Mouse (Mus musculus): ENCODE measurements at regions not wholly inside any gene's neighbourhood (a gene's known extent, or its start where the extent isn't known, plus 50 kb on each side); places are given as distances from the start of the nearest gene placed in this dataset.

GRCm38 (mm10) chr1:73685066-73685465, 439.2 kb downstream of the Tns1 start:
- TF ChIP-seq CTCF (IDR thresholded peaks at IDR 0.05; ENCODE audit: low read depth, low read length) (no peak), GATA1 (IDR thresholded peaks at IDR 0.05; ENCODE audit: borderline replicate concordance, low read length) (no peak), GATA2 (IDR thresholded peaks at IDR 0.05; ENCODE audit: borderline replicate concordance, low read depth, low read length) (no peak), TAL1 (conservative IDR thresholded peaks at IDR 0.05; ENCODE audit: low read depth, low read length) (no peak), POLR2AphosphoS5 (IDR thresholded peaks at IDR 0.05; ENCODE audit: insufficient replicate concordance, low read depth, low read length) (no peak)
- ATAC-seq (ENCODE audit: extremely low read depth, insufficient number of reproducible peaks, low FRiP score, poor library complexity, severe bottlenecking) (no peak), DNase-seq (ENCODE audit: low spot score) (no peak)
- Histone ChIP-seq H3K4me1 (ENCODE audit: insufficient read depth, low read depth, low read length) (no peaks in the 10 kb centered on the region), H3K9me3 (replicated peaks) (no peaks in the 10 kb centered on the region), H3K4me3 (ENCODE audit: low read depth, low read length) (no peak overlapping the region), H3K27me3 (ENCODE audit: insufficient read depth, low read length) (no peaks in the 10 kb centered on the region), H3K36me3 (replicated peaks) (no peaks in the 10 kb centered on the region)

- Histone ChIP-seq H3K36me3 (replicated peaks) (no peaks in the 10 kb centered on the region), H3K9me3 (replicated peaks) (no peaks in the 10 kb centered on the region), H3K4me1 (ENCODE audit: insufficient read depth, low read depth, low read length) (no peaks in the 10 kb centered on the region), H3K4me3 (ENCODE audit: low read depth, low read length) (no peak overlapping the region), H3K27me3 (ENCODE audit: insufficient read depth, low read length) (no peaks in the 10 kb centered on the region)
- DNase-seq (ENCODE audit: low spot score) (no peak), ATAC-seq (ENCODE audit: extremely low read depth, insufficient number of reproducible peaks, low FRiP score, poor library complexity, severe bottlenecking) (no peak)
- TF ChIP-seq GATA1 (IDR thresholded peaks at IDR 0.05; ENCODE audit: borderline replicate concordance, low read length) (no peak), POLR2AphosphoS5 (IDR thresholded peaks at IDR 0.05; ENCODE audit: insufficient replicate concordance, low read depth, low read length) (no peak), TAL1 (conservative IDR thresholded peaks at IDR 0.05; ENCODE audit: low read depth, low read length) (no peak), CTCF (IDR thresholded peaks at IDR 0.05; ENCODE audit: low read depth, low read length) (no peak), GATA2 (IDR thresholded peaks at IDR 0.05; ENCODE audit: borderline replicate concordance, low read depth, low read length) (no peak)
These were observed 440.1 kb downstream of the Tns1 start for GRCm38 (mm10) chr1:73684166-73684565.

- H3K9me3 ChIP-seq (replicated peaks) = no peaks in the 10 kb centered on the region
- ATAC-seq (ENCODE audit: extremely low read depth, insufficient number of reproducible peaks, low FRiP score, poor library complexity, severe bottlenecking) (no peak), DNase-seq (ENCODE audit: low spot score) (no peak)
- H3K4me3 ChIP-seq (ENCODE audit: low read depth, low read length) = no peak overlapping the region
- H3K4me1 ChIP-seq (ENCODE audit: insufficient read depth, low read depth, low read length) = no peaks in the 10 kb centered on the region
- no peaks in the 10 kb centered on the region for H3K36me3 ChIP-seq (replicated peaks)
- H3K27me3 ChIP-seq (ENCODE audit: insufficient read depth, low read length) = no peaks in the 10 kb centered on the region
- TF ChIP-seq POLR2AphosphoS5 (IDR thresholded peaks at IDR 0.05; ENCODE audit: insufficient replicate concordance, low read depth, low read length) = no peak
These were observed 440.9 kb downstream of the Tns1 start for GRCm38 (mm10) chr1:73683132-73683888.

GRCm38 (mm10) chr1:73681697-73682096, 442.6 kb downstream of the Tns1 start:
- Histone ChIP-seq H3K4me3 (ENCODE audit: low read depth, low read length) (no peak overlapping the region), H3K27me3 (ENCODE audit: insufficient read depth, low read length) (no peaks in the 10 kb centered on the region), H3K36me3 (replicated peaks) (no peaks in the 10 kb centered on the region), H3K4me1 (ENCODE audit: insufficient read depth, low read depth, low read length) (no peaks in the 10 kb centered on the region), H3K9me3 (replicated peaks) (no peaks in the 10 kb centered on the region)
- TF ChIP-seq GATA2 (IDR thresholded peaks at IDR 0.05; ENCODE audit: borderline replicate concordance, low read depth, low read length) = no peak
- no peak for TF ChIP-seq TAL1 (conservative IDR thresholded peaks at IDR 0.05; ENCODE audit: low read depth, low read length)
- no peak for TF ChIP-seq POLR2AphosphoS5 (IDR thresholded peaks at IDR 0.05; ENCODE audit: insufficient replicate concordance, low read depth, low read length)
- no peak for TF ChIP-seq CTCF (IDR thresholded peaks at IDR 0.05; ENCODE audit: low read depth, low read length)
- TF ChIP-seq GATA1 (IDR thresholded peaks at IDR 0.05; ENCODE audit: borderline replicate concordance, low read length) = no peak
- DNase-seq (ENCODE audit: low spot score) (no peak), ATAC-seq (ENCODE audit: extremely low read depth, insufficient number of reproducible peaks, low FRiP score, poor library complexity, severe bottlenecking) (no peak)

GRCm38 (mm10) chr1:73680829-73681228, 443.4 kb downstream of the Tns1 start:
- ATAC-seq (ENCODE audit: extremely low read depth, insufficient number of reproducible peaks, low FRiP score, poor library complexity, severe bottlenecking) (no peak), DNase-seq (ENCODE audit: low spot score) (no peak)
- TF ChIP-seq GATA1 (IDR thresholded peaks at IDR 0.05; ENCODE audit: borderline replicate concordance, low read length) (no peak), POLR2AphosphoS5 (IDR thresholded peaks at IDR 0.05; ENCODE audit: insufficient replicate concordance, low read depth, low read length) (no peak), TAL1 (conservative IDR thresholded peaks at IDR 0.05; ENCODE audit: low read depth, low read length) (no peak), CTCF (IDR thresholded peaks at IDR 0.05; ENCODE audit: low read depth, low read length) (no peak), GATA2 (IDR thresholded peaks at IDR 0.05; ENCODE audit: borderline replicate concordance, low read depth, low read length) (no peak)
- no peaks in the 10 kb centered on the region for H3K36me3 ChIP-seq (replicated peaks)
- no peak overlapping the region for H3K4me3 ChIP-seq (ENCODE audit: low read depth, low read length)
- H3K27me3 ChIP-seq (ENCODE audit: insufficient read depth, low read length) = no peaks in the 10 kb centered on the region
- H3K9me3 ChIP-seq (replicated peaks) = no peaks in the 10 kb centered on the region
- no peaks in the 10 kb centered on the region for H3K4me1 ChIP-seq (ENCODE audit: insufficient read depth, low read depth, low read length)

- ATAC-seq (ENCODE audit: extremely low read depth, insufficient number of reproducible peaks, low FRiP score, poor library complexity, severe bottlenecking) = no peak
These were observed 450.4 kb downstream of the Tns1 start for GRCm38 (mm10) chr1:73673851-73674235.

More at GRCm38 (mm10) chr1:73673851-73674235, 450.4 kb downstream of the Tns1 start:
- Histone ChIP-seq H3K9me3 (replicated peaks) (no peaks in the 10 kb centered on the region), H3K27me3 (ENCODE audit: insufficient read depth, low read length) (no peaks in the 10 kb centered on the region), H3K4me3 (ENCODE audit: low read depth, low read length) (no peak overlapping the region), H3K4me1 (ENCODE audit: insufficient read depth, low read depth, low read length) (no peaks in the 10 kb centered on the region), H3K36me3 (replicated peaks) (no peaks in the 10 kb centered on the region)
- no peak for TF ChIP-seq CTCF (IDR thresholded peaks at IDR 0.05; ENCODE audit: low read depth, low read length)
- no peak for DNase-seq (ENCODE audit: low spot score)
